In the genomic region with DNA sequence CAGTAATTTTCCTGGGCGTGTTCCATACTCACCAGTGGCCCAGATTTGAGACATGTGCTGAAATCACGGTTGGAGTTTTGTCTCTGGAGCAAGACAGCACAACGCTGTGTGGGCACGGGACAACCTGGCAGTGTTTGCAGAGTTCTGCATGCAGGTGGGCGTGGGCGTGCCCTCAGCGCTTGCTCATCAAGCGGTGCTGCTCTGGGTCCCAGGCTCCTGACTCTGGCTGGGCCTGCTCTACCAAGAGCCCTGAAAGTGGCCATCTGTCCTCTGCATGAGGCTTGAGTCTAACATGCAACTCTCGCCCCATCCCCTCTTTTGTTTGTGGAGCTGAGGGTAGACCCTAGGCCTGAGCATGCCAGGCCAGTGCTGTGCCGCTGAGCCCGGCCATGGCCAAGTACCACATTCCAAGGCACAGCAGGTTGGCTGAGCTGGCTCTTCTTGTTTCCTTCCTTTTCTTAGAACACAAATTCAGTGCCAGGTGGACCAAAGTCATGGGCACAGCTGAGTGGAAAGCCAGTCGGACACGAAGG, we compare ENCODE assay signal across 10 mouse cellular contexts. TPM values are rescaled to one million over a fixed set of nuclear protein-coding genes. Genes with fewer than 3 reads are reported as not detected.
DNase-seq lines count a peak whose midpoint lies in the region; ATAC-seq and TF ChIP-seq lines count a peak whose summit lies in the region.
"Had no signal": no experiment of that assay in that cellular context is flagged by ENCODE, and none has a peak within 500 bp of the region (broad histone marks: within the 10 kb centered on the region; RNA-seq: fewer than 3 reads in every experiment).

No protein-coding gene starts in this region.

- H3K4me2 ChIP-seq in forebrain, embryonic 12.5 days, result no peak overlapping the region
- no peak overlapping the region for H3K4me2 ChIP-seq in forebrain, postnatal 0 days (ENCODE audit: low read depth)
- H3K4me2 ChIP-seq in midbrain, embryonic 14.5 days (ENCODE audit: low read length), result no peak overlapping the region

- H3K9ac ChIP-seq in forebrain, embryonic 12.5 days, result no peak overlapping the region
- H3K9ac ChIP-seq in forebrain, postnatal 0 days, result no peak overlapping the region
- H3K9ac ChIP-seq in midbrain, embryonic 14.5 days (replicated peaks; ENCODE audit: low read length), result no peak overlapping the region

- no peaks in the 10 kb centered on the region for H3K27me3 ChIP-seq in forebrain, embryonic 12.5 days
- H3K27me3 ChIP-seq in forebrain, postnatal 0 days (ENCODE audit: insufficient read depth, low read length), result no peaks in the 10 kb centered on the region
- no peaks in the 10 kb centered on the region for H3K27me3 ChIP-seq in midbrain, embryonic 14.5 days (ENCODE audit: control insufficient read depth, insufficient read depth, low read length)

- peaks cover 10% of the 10 kb centered on the region for H3K4me1 ChIP-seq in forebrain, embryonic 12.5 days
- H3K4me1 ChIP-seq in forebrain, postnatal 0 days (ENCODE audit: insufficient read depth), result peaks cover 4% of the 10 kb centered on the region; the same call in 1 of the 2 replicates
- peaks cover 8% of the 10 kb centered on the region; the same call in 1 of the 2 replicates for H3K4me1 ChIP-seq in midbrain, embryonic 14.5 days (ENCODE audit: control insufficient read depth, insufficient read depth, low read length)

- H3K9me3 ChIP-seq in forebrain, embryonic 12.5 days, result no peaks in the 10 kb centered on the region
- no peaks in the 10 kb centered on the region for H3K9me3 ChIP-seq in forebrain, postnatal 0 days (ENCODE audit: low read length)
- H3K9me3 ChIP-seq in midbrain, embryonic 14.5 days (ENCODE audit: control insufficient read depth, low read length), result no peaks in the 10 kb centered on the region

- no peak overlapping the region for H3K4me3 ChIP-seq in forebrain, embryonic 12.5 days (replicated peaks)
- no peak overlapping the region for H3K4me3 ChIP-seq in forebrain, postnatal 0 days (ENCODE audit: low read depth, low read length)
- no peak overlapping the region for H3K4me3 ChIP-seq in midbrain, embryonic 14.5 days (replicated peaks; ENCODE audit: low read depth, low read length)

- intact Hi-C loops in left cerebral cortex, postnatal 25 days (cut with DNase I), result loop anchor here (2.0 to 5.0 kb wide), 2 partner anchors 18 to 35 kb away; partner anchors contain the start of gene Prrc2b

- peaks cover 86% of the 10 kb centered on the region for H3K36me3 ChIP-seq in forebrain, embryonic 12.5 days (replicated peaks)
- H3K36me3 ChIP-seq in forebrain, postnatal 0 days (ENCODE audit: insufficient read depth), result peaks cover 51% of the 10 kb centered on the region
- peaks cover 75% of the 10 kb centered on the region for H3K36me3 ChIP-seq in midbrain, embryonic 14.5 days (ENCODE audit: control insufficient read depth, insufficient read depth, low read length)

- whole genome bisulfite sequencing in forebrain, embryonic 12.5 days, result 96% methylated on average over 13 of the region's 13 CpGs
- 89% methylated on average over 13 of the region's 13 CpGs for WGBS in forebrain, postnatal 0 days
- WGBS in midbrain, embryonic 14.5 days, result 96% methylated on average over 13 of the region's 13 CpGs

- TF ChIP-seq CTCF in forebrain, postnatal 0 days (IDR thresholded peaks at IDR 0.05; ENCODE audit: low read depth), result no peak

- DNase-seq in forebrain, postnatal 0 days, result no peak
- peak; percentile 57 for DNase-seq in cerebellum, adult 11 months
- peak; percentile 51 to 62 for DNase-seq in frontal cortex, postnatal 25 days (ENCODE audit: low spot score in 2 of 2)
- DNase-seq in left cerebral cortex, postnatal 25 days (ENCODE audit: low spot score in 2 of 2), result peak; percentile 71 to 95
- no peak for DNase-seq in midbrain, embryonic 14.5 days
- no peak for DNase-seq in lung, postnatal 25 days (ENCODE audit: low spot score)
- DNase-seq in Muller cell, postnatal 12 days (ENCODE audit: inconsistent ontology term), result no peak
- DNase-seq: heart, postnatal 10 days; kidney, adult 11 months had no signal

- 0 out of 2 replicates have a peak overlapping the region, but pooled peaks have one; percentile 46 for H3K27ac ChIP-seq in forebrain, embryonic 12.5 days
- no peak overlapping the region for H3K27ac ChIP-seq in forebrain, postnatal 0 days (ENCODE audit: low read depth, low read length)
- no peak overlapping the region for H3K27ac ChIP-seq in midbrain, embryonic 14.5 days (replicated peaks; ENCODE audit: low read depth, low read length)

- no peak for ATAC-seq in forebrain, embryonic 12.5 days (ENCODE audit: low FRiP score)
- ATAC-seq in forebrain, postnatal 0 days, result no peak
- ATAC-seq in midbrain, embryonic 14.5 days (ENCODE audit: low FRiP score, low TSS enrichment), result no peak

RNA-seq across cellular contexts. Expression of gene Prrc2b, which starts 36.2 kb away (rescaled TPM):
- 96.9 and 110 TPM in 2 replicates for polyA plus RNA-seq in forebrain, embryonic 12.5 days (2016; fragmentation: Nextera tagmentation; extraction: Ambion mirVana)
- total RNA-seq in forebrain, postnatal 0 days (2014; rRNA removed), result 92.1 and 131 TPM in 2 replicates
- polyA plus RNA-seq in forebrain, postnatal 0 days (2015; fragmentation: Nextera tagmentation; extraction: Ambion mirVana), result 40.7 and 60.4 TPM in 2 replicates
- 100 to 1,000 TPM; 240 TPM for total RNA-seq in left cerebral cortex, postnatal 25 days (2021)
- polyA plus RNA-seq in midbrain, embryonic 14.5 days (2014; fragmentation: Nextera tagmentation; extraction: Ambion mirVana), result 121 and 141 TPM in 2 replicates

RNA-seq across cellular contexts. Expression of gene Pomt1, which starts 49.3 kb away (rescaled TPM):
- 26.6 and 29.4 TPM in 2 replicates for polyA plus RNA-seq in forebrain, embryonic 12.5 days (2016; fragmentation: Nextera tagmentation; extraction: Ambion mirVana)
- total RNA-seq in forebrain, postnatal 0 days (2014; rRNA removed), result 34.5 and 38.5 TPM in 2 replicates
- polyA plus RNA-seq in forebrain, postnatal 0 days (2015; fragmentation: Nextera tagmentation; extraction: Ambion mirVana), result 16.2 and 19.8 TPM in 2 replicates
- 10 to 100 TPM; 21.4 to 24.4 TPM for total RNA-seq in left cerebral cortex, postnatal 25 days (2021)
- polyA plus RNA-seq in midbrain, embryonic 14.5 days (2014; fragmentation: Nextera tagmentation; extraction: Ambion mirVana), result 28.3 and 33.2 TPM in 2 replicates

Comparison
In these comparisons a context has a peak if more than half of its experiments do, and no peak if none do; other contexts are left out.
1. DNase-seq: peak in cerebellum, adult 11 months (single experiment), frontal cortex, postnatal 25 days (2 of 2) and left cerebral cortex, postnatal 25 days (2 of 2); none in forebrain, postnatal 0 days (single experiment), midbrain, embryonic 14.5 days (single experiment), lung, postnatal 25 days (single experiment) and Muller cell, postnatal 12 days (single experiment).